Mouse (Mus musculus): Measurements from ENCODE around the gene Uvssa. TPM values are rescaled to one million over a fixed set of nuclear protein-coding genes. Genes with fewer than 3 reads are reported as not detected.

Uvssa gene
- polyA plus RNA-seq, 1 experiment from 2014 or later, result 8.7 TPM

GRCm38 (mm10) chr5:33464390-33464789 lies 86.0 kb downstream of the Uvssa start:
- no peak overlapping the region for H3K4me2 ChIP-seq
- H3K27ac ChIP-seq, result no peak overlapping the region
- WGBS, result 55% methylated on average over 7 of the region's 7 CpGs

DNA sequence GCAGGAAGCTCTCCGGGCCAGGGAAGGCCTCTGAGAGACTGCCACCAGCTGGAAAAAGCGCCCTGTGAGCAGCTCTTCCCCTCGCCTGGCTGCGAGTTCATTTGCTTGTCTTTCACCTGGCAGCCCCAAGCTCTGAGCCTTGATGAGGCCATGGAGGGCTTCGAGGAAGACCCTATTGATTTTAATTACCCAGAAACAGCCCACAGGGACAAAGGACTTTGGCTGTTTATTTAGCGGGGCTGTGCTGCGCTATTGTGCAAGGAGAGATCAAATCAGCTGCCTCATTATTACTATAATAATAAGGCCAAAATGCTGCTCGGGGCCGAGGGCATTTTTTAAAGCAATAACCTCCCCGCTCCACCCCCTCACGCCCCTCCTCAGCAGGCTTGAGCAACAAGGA lies 87.1 kb downstream of the Uvssa start:
- Histone ChIP-seq H3K27ac (no peak overlapping the region), H3K36me3 (no peaks in the 10 kb centered on the region), H3K4me3 (replicated peaks) (no peak overlapping the region), H3K4me2 (no peak overlapping the region), H3K9ac (no peak overlapping the region), H3K4me1 (no peaks in the 10 kb centered on the region), H3K9me3 (no peaks in the 10 kb centered on the region), H3K27me3 (replicated peaks) (no peaks in the 10 kb centered on the region)
- no peak for ATAC-seq (ENCODE audit: insufficient read depth, low FRiP score, low read depth)
- WGBS, result 48% methylated on average over 11 of the region's 11 CpGs

More at GRCm38 (mm10) chr5:33464390-33464789, 86.0 kb downstream of the Uvssa start:
- no peak for ATAC-seq (ENCODE audit: insufficient read depth, low FRiP score, low read depth)
- no peaks in the 10 kb centered on the region for H3K4me1 ChIP-seq
- H3K27me3 ChIP-seq (replicated peaks), result no peaks in the 10 kb centered on the region
- H3K36me3 ChIP-seq, result no peaks in the 10 kb centered on the region
- no peaks in the 10 kb centered on the region for H3K9me3 ChIP-seq
- no peak overlapping the region for H3K9ac ChIP-seq
- H3K4me3 ChIP-seq (replicated peaks), result no peak overlapping the region

Other genes starting within 250 kb of the Uvssa start
- 38.2 and 41.8 TPM in 2 replicates for gene Spon2, start 160.1 kb upstream of the Uvssa start, polyA plus RNA-seq (2015; fragmentation: Nextera tagmentation; extraction: Ambion mirVana)
- gene Ctbp1, start 103.6 kb upstream of the Uvssa start, polyA plus RNA-seq (2015; fragmentation: Nextera tagmentation; extraction: Ambion mirVana), result 298 and 323 TPM in 2 replicates
- 117 and 120 TPM in 2 replicates for gene Maea, start 43.0 kb upstream of the Uvssa start, polyA plus RNA-seq (2015; fragmentation: Nextera tagmentation; extraction: Ambion mirVana)
- gene Nkx1-1, start 55.4 kb downstream of the Uvssa start, polyA plus RNA-seq (2015; fragmentation: Nextera tagmentation; extraction: Ambion mirVana), result not detected in 2 replicates

Data from stomach, embryonic 15.5 days (tissue).